Mouse (Mus musculus): Measurements from ENCODE around the gene Zfp62.

GRCm38 (mm10) chr11:49202523-49203061, 500 bp upstream of the Zfp62 start:
- TF ChIP-seq ZNF384 (IDR thresholded peaks at IDR 0.05; ENCODE audit: low read depth, low read length): no peak
- TF ChIP-seq MAFK (IDR thresholded peaks at IDR 0.05; ENCODE audit: insufficient read depth, low read depth, low read length): no peak
- no peak for TF ChIP-seq CHD2 (IDR thresholded peaks at IDR 0.05; ENCODE audit: low read depth, low read length)

Measured in ES-E14 (cell line).